10 mouse cellular contexts compared by ENCODE assay signal in the genomic region with DNA sequence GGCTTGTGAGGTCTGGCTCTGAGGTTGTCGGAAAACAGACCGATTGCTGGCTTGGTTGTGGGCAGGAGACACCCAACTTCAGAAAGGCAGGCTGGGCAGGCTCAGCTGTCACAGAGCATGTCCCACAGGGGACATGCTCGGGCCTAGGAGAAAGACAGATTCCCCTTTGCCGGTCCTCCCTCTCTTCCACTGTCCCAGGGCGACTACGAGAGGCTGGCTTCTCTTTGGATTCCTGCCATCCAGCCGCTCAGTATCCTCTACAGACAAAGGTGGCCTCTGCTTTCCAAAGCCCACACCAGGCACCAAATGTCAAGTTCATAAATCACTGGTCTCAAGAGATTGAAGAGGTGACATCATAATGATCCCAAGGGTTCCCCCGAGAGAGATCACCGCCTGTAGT. TPM values are rescaled to one million over a fixed set of nuclear protein-coding genes. Genes with fewer than 3 reads are reported as not detected.
A peak's percentile ranks its signal among the peaks of the same experiment; 100 is the strongest.
DNase-seq lines count a peak whose midpoint lies in the region; ATAC-seq lines count a peak whose summit lies in the region.
"Had no signal": no experiment of that assay in that cellular context is flagged by ENCODE, and none has a peak within 500 bp of the region (broad histone marks: within the 10 kb centered on the region; RNA-seq: fewer than 3 reads in every experiment).

No protein-coding gene starts in this region.

- ATAC-seq in hindbrain, embryonic 13.5 days (ENCODE audit: low FRiP score): no peak
- no peak for ATAC-seq in megakaryocyte, adult 5-6 weeks (ENCODE audit: poor library complexity, severe bottlenecking)
- no peak for ATAC-seq in neural tube, embryonic 15.5 days (ENCODE audit: low FRiP score)

- no peak for DNase-seq in hindbrain, embryonic 10.5 days (ENCODE audit: low spot score)
- peak; percentile 32 for DNase-seq in heart, postnatal 4 days
- DNase-seq in right cerebral cortex, postnatal 14 days: no peak
- DNase-seq in urinary bladder, adult 18-20 months (ENCODE audit: low spot score in 2 of 2): no peak
- DNase-seq: layer of hippocampus, postnatal 36 days; right cerebral cortex, postnatal 25 days had no signal

- H3K36me3 ChIP-seq in hindbrain, embryonic 13.5 days: no peaks in the 10 kb centered on the region
- H3K36me3 ChIP-seq in hindbrain, embryonic 10.5 days: no peaks in the 10 kb centered on the region
- peaks cover 59% of the 10 kb centered on the region for H3K36me3 ChIP-seq in megakaryocyte, embryonic 14.5 days (replicated peaks; ENCODE audit: low read length)
- no peaks in the 10 kb centered on the region for H3K36me3 ChIP-seq in neural tube, embryonic 15.5 days

- H3K9me3 ChIP-seq in hindbrain, embryonic 13.5 days: no peaks in the 10 kb centered on the region
- H3K9me3 ChIP-seq in hindbrain, embryonic 10.5 days: no peaks in the 10 kb centered on the region
- H3K9me3 ChIP-seq in megakaryocyte, embryonic 14.5 days: no peaks in the 10 kb centered on the region
- H3K9me3 ChIP-seq in neural tube, embryonic 15.5 days (replicated peaks): no peaks in the 10 kb centered on the region

- peaks cover 44% of the 10 kb centered on the region for H3K27me3 ChIP-seq in hindbrain, embryonic 13.5 days
- H3K27me3 ChIP-seq in hindbrain, embryonic 10.5 days (ENCODE audit: insufficient read depth, poor library complexity, severe bottlenecking): peaks cover 50% of the 10 kb centered on the region
- H3K27me3 ChIP-seq in megakaryocyte, embryonic 14.5 days (replicated peaks): no peaks in the 10 kb centered on the region
- H3K27me3 ChIP-seq in neural tube, embryonic 15.5 days (replicated peaks): peaks cover 26% of the 10 kb centered on the region

- no peak overlapping the region for H3K27ac ChIP-seq in hindbrain, embryonic 13.5 days
- H3K27ac ChIP-seq in hindbrain, embryonic 10.5 days: no peak overlapping the region
- 0 out of 2 replicates have a peak overlapping the region, but pooled peaks have one; percentile 4 for H3K27ac ChIP-seq in neural tube, embryonic 15.5 days (replicated peaks)

- H3K9ac ChIP-seq in hindbrain, embryonic 13.5 days: no peak overlapping the region
- H3K9ac ChIP-seq in neural tube, embryonic 15.5 days (replicated peaks): 0 out of 2 replicates have a peak overlapping the region, but pooled peaks have one; percentile 14

- 47% methylated on average over 9 of the region's 9 CpGs for WGBS in hindbrain, embryonic 13.5 days
- 81% methylated on average over 9 of the region's 9 CpGs for WGBS in hindbrain, embryonic 10.5 days
- WGBS in neural tube, embryonic 15.5 days: 30% methylated on average over 9 of the region's 9 CpGs

- H3K4me2 ChIP-seq in hindbrain, embryonic 13.5 days: peak overlapping the region; percentile 83; the same call in 1 of the 2 replicates
- H3K4me2 ChIP-seq in neural tube, embryonic 15.5 days: peak overlapping the region; percentile 95

- no peak overlapping the region for H3K4me3 ChIP-seq in hindbrain, embryonic 13.5 days
- H3K4me3 ChIP-seq in hindbrain, embryonic 10.5 days: no peak overlapping the region
- H3K4me3 ChIP-seq in megakaryocyte, embryonic 14.5 days (replicated peaks): peak overlapping the region; percentile 99
- no peak overlapping the region for H3K4me3 ChIP-seq in neural tube, embryonic 15.5 days (replicated peaks)

- H3K4me1 ChIP-seq in hindbrain, embryonic 13.5 days (replicated peaks): peaks cover 24% of the 10 kb centered on the region
- H3K4me1 ChIP-seq in hindbrain, embryonic 10.5 days (replicated peaks): peaks cover 27% of the 10 kb centered on the region
- peaks cover 87% of the 10 kb centered on the region for H3K4me1 ChIP-seq in megakaryocyte, embryonic 14.5 days
- peaks cover 27% of the 10 kb centered on the region for H3K4me1 ChIP-seq in neural tube, embryonic 15.5 days

RNA-seq across cellular contexts. Expression of gene Cd9, which starts 2.6 kb away (rescaled TPM):
- polyA plus RNA-seq in hindbrain, embryonic 13.5 days (2015; fragmentation: Nextera tagmentation; extraction: Ambion mirVana): 57.8 and 63.4 TPM in 2 replicates
- polyA plus RNA-seq in hindbrain, embryonic 10.5 days (2016; fragmentation: Nextera tagmentation; extraction: Ambion mirVana): 35.9 and 39.9 TPM in 2 replicates
- 24.2 and 52.6 TPM in 2 replicates for polyA plus RNA-seq in megakaryocyte, embryonic 14.5 days (2012; ENCODE audit: insufficient read depth, low replicate concordance)
- total RNA-seq in megakaryocyte, adult 5-6 weeks (2015): 100 and 106 TPM in 2 replicates
- 65.5 and 74.0 TPM in 2 replicates for total RNA-seq in megakaryocyte, adult 5-6 weeks (2017)
- total RNA-seq in heart, postnatal 4 days (2021): 10 to 100 TPM; 72.4 to 73.3 TPM
- polyA plus RNA-seq in neural tube, embryonic 15.5 days (2015; fragmentation: Nextera tagmentation; extraction: Ambion mirVana): 112 and 130 TPM in 2 replicates

RNA-seq across cellular contexts. Expression of gene Vwf, which starts 54.5 kb away (rescaled TPM):
- 8.0 and 11.3 TPM in 2 replicates for polyA plus RNA-seq in hindbrain, embryonic 13.5 days (2015; fragmentation: Nextera tagmentation; extraction: Ambion mirVana)
- polyA plus RNA-seq in hindbrain, embryonic 10.5 days (2016; fragmentation: Nextera tagmentation; extraction: Ambion mirVana): 3.9 and 7.1 TPM in 2 replicates
- polyA plus RNA-seq in megakaryocyte, embryonic 14.5 days (2012; ENCODE audit: insufficient read depth, low replicate concordance): 331 and 373 TPM in 2 replicates
- total RNA-seq in megakaryocyte, adult 5-6 weeks (2015): 0.18 and 1.6 TPM in 2 replicates
- total RNA-seq in megakaryocyte, adult 5-6 weeks (2017): 0.26 and 0.49 TPM in 2 replicates
- total RNA-seq in heart, postnatal 4 days (2021): 10 to 100 TPM; 86.0 to 87.2 TPM
- 7.8 and 14.9 TPM in 2 replicates for polyA plus RNA-seq in neural tube, embryonic 15.5 days (2015; fragmentation: Nextera tagmentation; extraction: Ambion mirVana)

Comparison
In these comparisons a context has a peak if more than half of its experiments do, and no peak if none do; other contexts are left out.
1. RNA of gene Vwf, which starts 54.5 kb away (polyA plus RNA-seq): 331 to 373 TPM in megakaryocyte, embryonic 14.5 days; 8.0 to 11.3 TPM in hindbrain, embryonic 13.5 days, 7.8 to 14.9 TPM in neural tube, embryonic 15.5 days and 3.9 to 7.1 TPM in hindbrain, embryonic 10.5 days; every median in the first group is over 10 times any median in the second.